Mouse (Mus musculus): ENCODE data around the gene Gm14151. TPM values are rescaled to one million over a fixed set of nuclear protein-coding genes. Genes with fewer than 3 reads are reported as not detected.
A peak's percentile ranks its signal among the peaks of the same experiment; 100 is the strongest.

Gm14151 gene
- polyA plus RNA-seq, 1 experiment from 2014 or later: not detected

- Histone ChIP-seq H3K36me3 (ENCODE audit: control insufficient read depth, insufficient read depth, low read length) (no peaks in the 10 kb centered on the region), H3K9ac (ENCODE audit: low read depth, low read length) (no peak overlapping the region), H3K4me3 (ENCODE audit: low read depth, low read length) (peak overlapping the region; percentile 87)
Observed at GRCm38 (mm10) chr2:151037292-151037691, 54.9 kb downstream of the Gm14151 start.

More at GRCm38 (mm10) chr2:151037292-151037691, 54.9 kb downstream of the Gm14151 start:
- H3K27me3 ChIP-seq (ENCODE audit: control insufficient read depth, insufficient read depth, low read length): no peaks in the 10 kb centered on the region
- H3K9me3 ChIP-seq (replicated peaks; ENCODE audit: control insufficient read depth, low read length): no peaks in the 10 kb centered on the region
- H3K27ac ChIP-seq (ENCODE audit: low read depth, low read length): peak overlapping the region; percentile 23; the same call in 1 of the 2 replicates
- WGBS (ENCODE audit: insufficient replicate concordance): 86% methylated on average over 1 of the region's 1 CpGs
- no peak for ATAC-seq (replicated peaks; ENCODE audit: insufficient number of reproducible peaks, low FRiP score, low TSS enrichment)
- H3K4me1 ChIP-seq (ENCODE audit: control insufficient read depth, insufficient read depth, low read length): peaks cover 8% of the 10 kb centered on the region; the same call in 1 of the 2 replicates
- peak overlapping the region; percentile 85 for H3K4me2 ChIP-seq

Other genes with a start within 250 kb of the Gm14151 start
- gene Abhd12, start 187.6 kb downstream of the Gm14151 start, polyA plus RNA-seq (2014; fragmentation: Nextera tagmentation; extraction: Ambion mirVana): 44.9 and 49.2 TPM in 2 replicates
- gene Gins1, start 186.9 kb downstream of the Gm14151 start, polyA plus RNA-seq (2014; fragmentation: Nextera tagmentation; extraction: Ambion mirVana): 37.8 and 39.0 TPM in 2 replicates
- 7.0 and 8.0 TPM in 2 replicates for gene Ninl, start 53.0 kb downstream of the Gm14151 start, polyA plus RNA-seq (2014; fragmentation: Nextera tagmentation; extraction: Ambion mirVana)
- gene Nanp, start 53.0 kb downstream of the Gm14151 start, polyA plus RNA-seq (2014; fragmentation: Nextera tagmentation; extraction: Ambion mirVana): 28.6 and 36.4 TPM in 2 replicates
- gene Gm14147, start 5.9 kb upstream of the Gm14151 start, polyA plus RNA-seq (2014; fragmentation: Nextera tagmentation; extraction: Ambion mirVana): not detected in 2 replicates